Mouse (Mus musculus): ENCODE measurements around the gene Psmc6.

- no peak for TF ChIP-seq TBP (conservative IDR thresholded peaks at IDR 0.05; ENCODE audit: low read depth, low read length)
- TF ChIP-seq CTCF (conservative IDR thresholded peaks at IDR 0.05 in 1 of 2, IDR thresholded peaks at IDR 0.05 in 1 of 2; ENCODE audit: low read depth in 2 of 2, low read length in 2 of 2), result peak in 1 of 2 experiments; percentile 63; a peak in 3 of 4 replicates
- TF ChIP-seq MAFK (IDR thresholded peaks at IDR 0.05; ENCODE audit: insufficient replicate concordance, low read length), result no peak
- TF ChIP-seq EP300 (IDR thresholded peaks at IDR 0.05; ENCODE audit: low read length), result no peak
- TF ChIP-seq MAZ (IDR thresholded peaks at IDR 0.05; ENCODE audit: low read depth, low read length), result 0 out of 2 replicates have a peak, but pooled peaks have one; percentile 1
- no peak for TF ChIP-seq ZMIZ1 (IDR thresholded peaks at IDR 0.05; ENCODE audit: low read depth, low read length)
- TF ChIP-seq ELF1 (IDR thresholded peaks at IDR 0.05; ENCODE audit: low read depth, low read length), result no peak
- no peak for TF ChIP-seq JUN (IDR thresholded peaks at IDR 0.05; ENCODE audit: insufficient read depth, low read depth, low read length)
Observed at GRCm38 (mm10) chr14:45329018-45329588, 485 bp upstream of the Psmc6 start.

Measured in CH12.LX (cell line).